Mouse (Mus musculus) kidney, embryonic 16.5 days (tissue): ENCODE data around the gene Mospd3. TPM values are rescaled to one million over a fixed set of nuclear protein-coding genes. Genes with fewer than 3 reads are reported as not detected.
A peak's percentile ranks its signal among the peaks of the same experiment; 100 is the strongest.

ENCODE experiments used
- ATAC-seq: fragments of 200-750 bp; cut with Nextera tagmentation; 2 replicates; pipeline ENCODE4 v1.8.0; 2017; ENCODE audit warnings: moderate TSS enrichment; ENCODE audit not compliant: low FRiP score, low TSS enrichment
- H3K27ac ChIP-seq: fragments of 300-500 bp; sonication (generic); 2 replicates; pipeline ENCODE4 v1.5.1; 2014; ENCODE audit warnings: low read length
- H3K27me3 ChIP-seq: fragments of 300-500 bp; sonication (generic); 2 replicates; pipeline ENCODE4 v1.6.1; 2014; ENCODE audit warnings: low read length, control low read depth, mixed read lengths; ENCODE audit not compliant: insufficient read depth
- H3K36me3 ChIP-seq: fragments of 300-500 bp; sonication (generic); 2 replicates; pipeline ENCODE4 v1.6.1; 2014; ENCODE audit warnings: low read length, control low read depth, mixed read lengths; ENCODE audit not compliant: insufficient read depth
- H3K4me1 ChIP-seq: fragments of 300-500 bp; sonication (generic); 2 replicates; pipeline ENCODE4 v1.6.1; 2014; ENCODE audit warnings: low read length, control low read depth, mixed read lengths; ENCODE audit not compliant: insufficient read depth
- H3K4me2 ChIP-seq: fragments of 300-500 bp; sonication (generic); replicated peaks from 2 replicates; pipeline ENCODE4 v1.6.1; 2014; ENCODE audit warnings: low read depth, low read length
- H3K4me3 ChIP-seq: fragments of 300-500 bp; sonication (generic); 2 replicates; pipeline ENCODE4 v1.5.1; 2014; ENCODE audit warnings: mild to moderate bottlenecking, low read length
- H3K9ac ChIP-seq: fragments of 300-500 bp; sonication (generic); replicated peaks from 2 replicates; pipeline ENCODE4 v1.6.1; 2014; ENCODE audit warnings: low read length
- H3K9me3 ChIP-seq: fragments of 300-500 bp; sonication (generic); 2 replicates; pipeline ENCODE4 v1.6.1; 2016; ENCODE audit warnings: low read length, control low read depth
- WGBS: fragments of 180-500 bp; shearing (Covaris S2); extraction: QIAGEN DNeasy Blood & Tissue Kit; methylation state at CpG from one replicate; pipeline ENCODE4 v1.1.7; 2014; 5-methylcytosine and 5-hydroxymethylcytosine counted together
- polyA plus RNA-seq: library from polyadenylated mRNA; unstranded; fragments of >200 nt; fragmentation: Nextera tagmentation; extraction: Ambion mirVana; gene quantifications from 2 replicates; pipeline ENCODE4 v1.2.1, GENCODE M21; 2015

The Mospd3 gene
- polyA plus RNA-seq, 1 experiment from 2014 or later, result 25.2 TPM

- no peak overlapping the region for H3K4me2 ChIP-seq
- no peaks in the 10 kb centered on the region for H3K36me3 ChIP-seq
- no peak for ATAC-seq
- 78% methylated on average over 12 of the region's 12 CpGs for WGBS
- no peaks in the 10 kb centered on the region for H3K9me3 ChIP-seq
- no peak overlapping the region for H3K27ac ChIP-seq
- H3K9ac ChIP-seq, result no peak overlapping the region
- H3K4me1 ChIP-seq, result no peaks in the 10 kb centered on the region
- H3K4me3 ChIP-seq, result no peak overlapping the region
- no peaks in the 10 kb centered on the region; the same call in 1 of the 2 replicates for H3K27me3 ChIP-seq
Observed at GRCm38 (mm10) chr5:137569031-137569430, 31.8 kb downstream of the Mospd3 start.

GRCm38 (mm10) chr5:137568223-137568798 lies 32.5 kb downstream of the Mospd3 start:
- no peaks in the 10 kb centered on the region for H3K27me3 ChIP-seq
- no peaks in the 10 kb centered on the region for H3K36me3 ChIP-seq
- no peak overlapping the region for H3K4me2 ChIP-seq
- no peak overlapping the region for H3K4me3 ChIP-seq
- H3K9ac ChIP-seq, result no peak overlapping the region
- H3K9me3 ChIP-seq, result no peaks in the 10 kb centered on the region
- ATAC-seq, result no peak
- no peaks in the 10 kb centered on the region for H3K4me1 ChIP-seq
- WGBS, result 77% methylated on average over 8 of the region's 8 CpGs
- H3K27ac ChIP-seq, result no peak overlapping the region

- Histone ChIP-seq H3K36me3 (no peaks in the 10 kb centered on the region), H3K9ac (no peak overlapping the region), H3K4me2 (no peak overlapping the region), H3K9me3 (no peaks in the 10 kb centered on the region), H3K4me1 (no peaks in the 10 kb centered on the region), H3K27me3 (no peaks in the 10 kb centered on the region), H3K4me3 (no peak overlapping the region), H3K27ac (no peak overlapping the region)
- WGBS, result 92% methylated on average over 5 of the region's 5 CpGs
- no peak for ATAC-seq
Observed at GRCm38 (mm10) chr5:137566416-137566815, 34.4 kb downstream of the Mospd3 start.

- no peak overlapping the region for H3K9ac ChIP-seq
- no peaks in the 10 kb centered on the region for H3K9me3 ChIP-seq
- 79% methylated on average over 6 of the region's 6 CpGs for WGBS
- ATAC-seq, result no peak
- no peak overlapping the region for H3K4me3 ChIP-seq
- no peak overlapping the region for H3K27ac ChIP-seq
- H3K4me2 ChIP-seq, result no peak overlapping the region
- no peaks in the 10 kb centered on the region for H3K4me1 ChIP-seq
- H3K36me3 ChIP-seq, result no peaks in the 10 kb centered on the region
- no peaks in the 10 kb centered on the region for H3K27me3 ChIP-seq
Observed at GRCm38 (mm10) chr5:137565744-137566143, 35.1 kb downstream of the Mospd3 start.

GRCm38 (mm10) chr5:137562965-137563364 lies 37.9 kb downstream of the Mospd3 start:
- Histone ChIP-seq H3K27ac (no peak overlapping the region), H3K36me3 (no peaks in the 10 kb centered on the region), H3K9ac (no peak overlapping the region), H3K4me3 (no peak overlapping the region), H3K27me3 (no peaks in the 10 kb centered on the region), H3K9me3 (no peaks in the 10 kb centered on the region), H3K4me1 (no peaks in the 10 kb centered on the region), H3K4me2 (no peak overlapping the region)
- WGBS, result 75% methylated on average over 10 of the region's 10 CpGs
- no peak for ATAC-seq

GRCm38 (mm10) chr5:137561556-137561955 lies 39.3 kb downstream of the Mospd3 start:
- 68% methylated on average over 6 of the region's 6 CpGs for WGBS
- Histone ChIP-seq H3K9me3 (no peaks in the 10 kb centered on the region), H3K9ac (no peak overlapping the region), H3K27ac (no peak overlapping the region), H3K4me1 (no peaks in the 10 kb centered on the region), H3K27me3 (no peaks in the 10 kb centered on the region), H3K4me2 (no peak overlapping the region), H3K36me3 (no peaks in the 10 kb centered on the region), H3K4me3 (no peak overlapping the region)
- ATAC-seq, result no peak

GRCm38 (mm10) chr5:137553898-137554297 lies 47.0 kb downstream of the Mospd3 start:
- Histone ChIP-seq H3K4me1 (peaks cover 4% of the 10 kb centered on the region; the same call in 1 of the 2 replicates), H3K27me3 (peaks cover 9% of the 10 kb centered on the region), H3K4me3 (no peak overlapping the region; the same call in 1 of the 2 replicates), H3K9ac (no peak overlapping the region), H3K27ac (no peak overlapping the region), H3K36me3 (no peaks in the 10 kb centered on the region), H3K4me2 (no peak overlapping the region), H3K9me3 (no peaks in the 10 kb centered on the region)
- WGBS, result 49% methylated on average over 11 of the region's 11 CpGs
- ATAC-seq, result peak; percentile 27; the same call in 1 of the 2 replicates

GRCm38 (mm10) chr5:137553411-137553837 lies 47.4 kb downstream of the Mospd3 start, which contains the start of gene Actl6b:
TSS of gene Actl6b (plus strand) at chr5:137553517.
- 1% methylated on average over 37 of the region's 37 CpGs for WGBS

GRCm38 (mm10) chr5:137553000-137553399 lies 47.9 kb downstream of the Mospd3 start:
- Histone ChIP-seq H3K27ac (no peak overlapping the region), H3K27me3 (peaks cover 9% of the 10 kb centered on the region), H3K4me3 (peak overlapping the region; percentile 23), H3K4me2 (peak overlapping the region; percentile 46), H3K9ac (no peak overlapping the region), H3K36me3 (no peaks in the 10 kb centered on the region), H3K9me3 (no peaks in the 10 kb centered on the region), H3K4me1 (peaks cover 4% of the 10 kb centered on the region; the same call in 1 of the 2 replicates)
- 25% methylated on average over 6 of the region's 6 CpGs for WGBS
- no peak for ATAC-seq

More at GRCm38 (mm10) chr5:137553411-137553837, 47.4 kb downstream of the Mospd3 start, which contains the start of gene Actl6b:
- H3K4me1 ChIP-seq, result peaks cover 4% of the 10 kb centered on the region; the same call in 1 of the 2 replicates
- H3K9me3 ChIP-seq, result no peaks in the 10 kb centered on the region
- peak; percentile 82 for ATAC-seq
- peak within 1 kb of the TSS; percentile 46 for H3K4me2 ChIP-seq
- no peaks in the 10 kb centered on the region for H3K36me3 ChIP-seq
- H3K27ac ChIP-seq, result no peak within 1 kb of the TSS
- no peak within 1 kb of the TSS for H3K9ac ChIP-seq
- H3K27me3 ChIP-seq, result peaks cover 9% of the 10 kb centered on the region
- peak within 1 kb of the TSS; percentile 23 for H3K4me3 ChIP-seq

GRCm38 (mm10) chr5:137551119-137551518 lies 49.7 kb downstream of the Mospd3 start:
- Histone ChIP-seq H3K36me3 (no peaks in the 10 kb centered on the region), H3K9ac (no peak overlapping the region), H3K9me3 (no peaks in the 10 kb centered on the region), H3K27ac (no peak overlapping the region), H3K27me3 (peaks cover 9% of the 10 kb centered on the region), H3K4me3 (no peak overlapping the region), H3K4me1 (peaks cover 4% of the 10 kb centered on the region; the same call in 1 of the 2 replicates), H3K4me2 (no peak overlapping the region)
- WGBS, result 74% methylated on average over 5 of the region's 5 CpGs
- no peak for ATAC-seq
